Mouse (Mus musculus): ENCODE measurements around the gene Treml4. TPM values are rescaled to one million over a fixed set of nuclear protein-coding genes. Genes with fewer than 3 reads are reported as not detected.
A peak's percentile ranks its signal among the peaks of the same experiment; 100 is the strongest.

Gene Treml4
- polyA plus RNA-seq, 1 experiment from 2014 or later: not detected

DNA sequence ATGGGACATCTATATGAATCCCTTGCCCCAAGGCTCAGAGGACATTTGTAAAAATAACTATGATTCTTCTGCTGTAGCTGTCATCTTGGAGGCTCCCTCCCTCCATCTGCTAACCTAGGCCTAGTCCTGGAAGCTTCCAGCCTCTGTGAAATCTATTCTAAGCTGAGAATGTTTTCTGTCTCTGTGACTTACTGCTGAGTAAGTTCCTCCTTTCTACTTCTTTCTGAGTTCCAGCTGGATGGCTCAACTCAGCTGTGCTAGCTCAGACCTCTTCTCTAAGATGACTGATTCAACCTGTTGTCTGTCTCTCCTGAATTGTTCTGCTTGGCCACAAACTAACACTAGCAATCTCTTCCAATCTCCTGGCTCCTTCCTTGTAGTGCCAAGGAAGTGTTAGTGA lies 14.3 kb downstream of the Treml4 start:
- Histone ChIP-seq H3K4me1 (peaks cover 8% of the 10 kb centered on the region; the same call in 1 of the 2 replicates), H3K27ac (no peak overlapping the region), H3K9ac (no peak overlapping the region), H3K4me3 (no peak overlapping the region), H3K4me2 (replicated peaks) (no peak overlapping the region), H3K9me3 (replicated peaks) (no peaks in the 10 kb centered on the region), H3K36me3 (no peaks in the 10 kb centered on the region), H3K27me3 (no peaks in the 10 kb centered on the region)
- no peak for ATAC-seq (ENCODE audit: low FRiP score)

DNA sequence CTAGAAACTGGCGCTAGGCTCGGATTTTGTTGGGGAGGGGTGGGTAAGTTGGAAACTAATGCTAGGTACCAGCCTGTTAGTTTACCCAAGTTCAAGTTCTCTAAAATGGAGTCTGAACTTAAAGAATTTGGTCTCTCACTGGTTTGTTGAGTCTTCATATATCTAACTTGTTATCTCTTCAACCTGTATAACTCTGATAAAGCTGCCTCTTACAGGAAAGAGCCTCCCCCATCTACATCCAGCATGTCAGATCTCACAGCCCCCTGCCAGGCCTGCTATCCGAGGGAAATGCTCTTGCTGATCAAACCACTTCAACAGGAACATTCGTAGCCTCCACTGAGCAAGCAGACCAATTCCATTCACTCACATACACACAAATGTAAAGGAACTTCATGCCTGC lies 14.9 kb downstream of the Treml4 start:
- Histone ChIP-seq H3K4me3 (no peak overlapping the region), H3K27me3 (no peaks in the 10 kb centered on the region), H3K36me3 (no peaks in the 10 kb centered on the region), H3K27ac (no peak overlapping the region), H3K4me2 (replicated peaks) (no peak overlapping the region), H3K9me3 (replicated peaks) (no peaks in the 10 kb centered on the region), H3K9ac (no peak overlapping the region), H3K4me1 (peaks cover 8% of the 10 kb centered on the region; the same call in 1 of the 2 replicates)
- no peak for ATAC-seq (ENCODE audit: low FRiP score)
- WGBS: 82% methylated on average over 4 of the region's 4 CpGs

DNA sequence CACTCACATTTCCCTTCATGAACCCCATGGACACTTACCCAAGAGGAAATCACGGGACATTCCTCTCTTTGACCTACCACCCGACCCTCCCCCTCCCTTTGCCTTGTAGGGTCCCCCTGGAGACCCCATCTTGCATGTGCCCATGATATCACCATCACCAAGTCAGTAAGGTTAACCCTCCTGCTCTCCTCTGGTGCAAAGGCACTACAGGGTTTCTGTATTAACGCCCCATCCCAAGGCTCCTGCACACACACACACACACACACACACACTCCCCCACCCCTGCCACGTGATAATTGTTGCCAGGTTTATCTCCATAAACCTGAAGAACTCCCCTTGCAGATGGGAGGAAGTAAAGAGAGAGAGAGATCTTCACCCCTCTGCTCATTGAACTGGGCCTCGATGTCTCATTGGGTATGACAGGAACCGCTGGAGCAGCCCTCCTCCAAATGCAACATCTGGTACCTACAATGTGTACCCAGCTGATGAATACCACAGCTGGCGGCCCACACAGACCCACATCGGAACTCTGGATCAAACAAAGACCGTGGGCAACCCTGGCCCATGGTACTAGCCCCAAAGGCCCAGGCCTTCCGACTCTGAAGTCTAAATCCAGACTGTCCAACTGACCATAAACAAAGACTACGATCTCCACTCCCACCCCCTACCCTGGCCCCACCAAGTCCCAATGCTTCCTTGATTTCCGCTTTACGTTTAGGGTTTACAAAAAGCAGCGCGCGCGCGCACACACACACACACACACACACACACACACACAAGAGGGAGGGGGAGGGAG lies 17.0 kb downstream of the Treml4 start:
- no peaks in the 10 kb centered on the region for H3K27me3 ChIP-seq

DNA sequence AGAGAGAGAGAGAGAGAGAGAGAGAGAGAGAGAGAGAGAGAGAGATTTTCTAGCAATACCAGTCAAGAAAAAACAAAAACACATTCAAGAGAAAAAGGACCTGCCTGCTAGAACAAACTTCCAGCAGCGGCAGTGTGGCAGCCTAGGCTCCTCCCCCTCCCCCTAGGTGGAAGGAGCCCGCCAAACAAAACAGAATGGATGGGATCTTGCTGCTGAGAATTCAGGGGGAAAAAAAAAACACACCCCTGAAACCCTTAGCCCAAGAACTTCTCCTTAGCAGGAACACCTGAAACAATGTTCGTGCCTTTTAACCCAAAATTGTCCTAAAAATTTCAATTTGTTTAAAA lies 17.6 kb downstream of the Treml4 start:
- peaks cover 8% of the 10 kb centered on the region; the same call in 1 of the 2 replicates for H3K4me1 ChIP-seq
- WGBS: 4% methylated on average over 3 of the region's 3 CpGs
- H3K4me2 ChIP-seq (replicated peaks): peak overlapping the region; percentile 56
- H3K9me3 ChIP-seq (replicated peaks): no peaks in the 10 kb centered on the region
- no peak overlapping the region for H3K27ac ChIP-seq
- H3K4me3 ChIP-seq: peak overlapping the region; percentile 30
- H3K9ac ChIP-seq: peak overlapping the region; percentile 53
- H3K36me3 ChIP-seq: no peaks in the 10 kb centered on the region
- H3K27me3 ChIP-seq: no peaks in the 10 kb centered on the region
- ATAC-seq (ENCODE audit: low FRiP score): 0 out of 2 replicates have a peak, but pooled peaks have one; percentile 16

More for the DNA sequence above, 17.0 kb downstream of the Treml4 start:
- Histone ChIP-seq H3K9me3 (replicated peaks) (no peaks in the 10 kb centered on the region), H3K27ac (peak overlapping the region; percentile 37; the same call in 1 of the 2 replicates), H3K36me3 (no peaks in the 10 kb centered on the region), H3K4me1 (peaks cover 8% of the 10 kb centered on the region; the same call in 1 of the 2 replicates), H3K4me2 (replicated peaks) (peak overlapping the region; percentile 56), H3K4me3 (peak overlapping the region; percentile 30), H3K9ac (peak overlapping the region; percentile 53)
- WGBS: 25% methylated on average over 18 of the region's 18 CpGs
- peak; percentile 56; the same call in 1 of the 2 replicates for ATAC-seq (ENCODE audit: low FRiP score)

DNA sequence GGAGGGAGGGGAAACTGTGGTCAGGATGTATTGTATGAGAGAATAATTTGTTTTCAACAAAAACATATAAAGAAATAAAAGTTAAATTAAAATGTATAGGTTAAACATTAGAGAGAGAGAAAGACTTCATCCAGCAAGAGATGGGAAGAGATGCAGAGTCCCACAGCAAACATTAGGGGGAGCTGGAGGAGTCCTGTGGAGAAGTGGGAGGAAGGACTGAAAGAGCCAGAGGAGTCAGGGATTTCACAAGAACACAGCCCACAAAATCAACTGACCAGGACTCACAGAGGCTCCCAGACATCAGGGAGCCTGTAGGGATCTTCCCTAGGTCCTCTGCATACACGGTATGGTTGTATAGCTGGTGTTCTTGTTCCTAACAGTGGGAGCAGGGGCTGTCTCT lies 22.7 kb downstream of the Treml4 start:
- 85% methylated on average over 1 of the region's 1 CpGs for WGBS
- Histone ChIP-seq H3K9me3 (replicated peaks) (no peaks in the 10 kb centered on the region), H3K36me3 (no peaks in the 10 kb centered on the region), H3K27ac (no peak overlapping the region), H3K4me3 (no peak overlapping the region), H3K4me1 (no peaks in the 10 kb centered on the region), H3K9ac (no peak overlapping the region), H3K27me3 (no peaks in the 10 kb centered on the region), H3K4me2 (replicated peaks) (no peak overlapping the region)
- no peak for ATAC-seq (ENCODE audit: low FRiP score)

DNA sequence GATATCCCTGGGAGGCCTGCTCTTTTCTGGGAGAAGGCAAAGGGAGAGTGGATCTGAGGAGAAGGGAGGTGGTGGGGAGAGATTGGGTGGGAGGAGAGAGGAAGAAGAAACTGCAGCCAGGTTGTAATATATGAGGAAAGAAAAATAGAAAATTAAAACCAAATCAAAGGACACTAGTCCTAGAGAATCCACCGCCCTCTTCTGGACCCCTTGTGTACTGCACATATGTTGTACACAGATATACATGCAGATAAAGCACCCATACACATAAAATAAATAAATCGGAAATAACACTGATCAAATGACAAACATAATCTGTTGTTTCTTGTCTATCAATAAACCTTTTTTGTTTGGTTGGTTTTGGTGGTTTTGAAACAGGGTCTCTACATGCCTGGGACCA lies 23.2 kb downstream of the Treml4 start:
- Histone ChIP-seq H3K4me2 (replicated peaks) (no peak overlapping the region), H3K27me3 (no peaks in the 10 kb centered on the region), H3K4me1 (no peaks in the 10 kb centered on the region), H3K36me3 (no peaks in the 10 kb centered on the region), H3K27ac (no peak overlapping the region), H3K9ac (no peak overlapping the region), H3K9me3 (replicated peaks) (no peaks in the 10 kb centered on the region), H3K4me3 (no peak overlapping the region)
- ATAC-seq (ENCODE audit: low FRiP score): no peak
- 59% methylated on average over 2 of the region's 2 CpGs for WGBS

DNA sequence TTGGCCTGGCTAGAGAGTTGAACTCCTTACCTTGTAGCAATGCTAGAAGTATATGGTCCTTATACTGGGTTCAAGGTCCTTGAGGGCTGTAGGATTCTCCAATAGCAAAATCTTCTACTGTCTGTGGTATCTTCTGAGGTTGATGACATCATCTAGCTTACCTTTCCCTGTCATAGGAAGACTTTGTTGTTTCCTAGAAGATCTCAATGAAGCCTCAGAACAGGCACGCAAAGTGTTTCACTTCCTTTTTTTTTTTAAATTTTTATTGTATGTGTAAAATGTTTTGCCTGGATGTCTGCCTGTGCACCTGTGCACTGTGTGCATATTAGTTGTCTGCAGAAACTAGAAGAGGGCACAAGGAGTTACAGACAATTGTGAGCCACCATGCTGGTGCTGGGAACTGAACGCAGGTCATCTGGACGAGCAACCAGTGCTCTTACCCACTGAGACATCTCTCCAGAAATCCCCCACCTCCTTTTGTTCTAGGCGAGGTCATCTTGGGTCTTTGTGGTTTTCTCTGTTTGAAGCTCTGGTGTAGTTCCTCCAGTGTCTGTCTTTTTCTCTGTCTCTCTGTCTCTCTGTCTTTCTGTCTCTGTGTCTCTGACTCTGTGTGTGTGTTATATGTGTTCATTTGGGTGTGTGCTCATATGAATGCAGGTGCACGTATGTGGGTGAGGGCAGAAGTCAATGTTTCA lies 29.6 kb downstream of the Treml4 start:
- Histone ChIP-seq H3K4me2 (replicated peaks) (no peak overlapping the region), H3K4me3 (no peak overlapping the region)
- WGBS: 84% methylated on average over 5 of the region's 5 CpGs

DNA sequence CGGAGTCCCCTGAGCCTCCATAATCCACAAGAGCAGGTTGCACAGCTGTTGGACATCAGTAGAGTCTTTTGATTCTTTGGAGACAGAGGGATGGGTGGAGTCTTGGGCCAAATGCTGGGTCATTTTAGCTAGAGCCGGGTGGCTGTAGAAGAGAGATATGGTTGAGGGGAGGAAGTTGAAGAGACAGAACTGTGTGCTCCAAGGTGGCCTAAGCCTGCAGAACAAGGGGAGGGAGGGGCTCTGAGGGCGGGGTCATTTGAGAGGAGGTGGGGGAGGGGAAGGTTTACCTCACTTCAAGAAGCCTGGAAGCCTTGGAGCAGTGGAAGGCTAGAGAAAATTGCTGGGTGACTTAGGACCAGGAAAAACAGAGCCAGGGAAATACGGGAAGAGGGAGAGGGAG lies 35.1 kb downstream of the Treml4 start, which contains the start of gene Treml2:
Treml2 (plus strand) TSS at position 296 of the 400 bp plus-strand sequence.
- Histone ChIP-seq H3K36me3 (no peaks in the 10 kb centered on the region), H3K4me2 (replicated peaks) (no peak within 1 kb of the TSS), H3K4me1 (no peaks in the 10 kb centered on the region), H3K9me3 (replicated peaks) (no peaks in the 10 kb centered on the region), H3K27ac (no peak within 1 kb of the TSS), H3K9ac (no peak within 1 kb of the TSS), H3K27me3 (no peaks in the 10 kb centered on the region), H3K4me3 (no peak within 1 kb of the TSS)
- WGBS: 41% methylated on average over 3 of the region's 4 CpGs
- ATAC-seq (ENCODE audit: low FRiP score): no peak

More for the DNA sequence above, 29.6 kb downstream of the Treml4 start:
- no peak for ATAC-seq (ENCODE audit: low FRiP score)
- Histone ChIP-seq H3K4me1 (no peaks in the 10 kb centered on the region), H3K36me3 (no peaks in the 10 kb centered on the region), H3K9me3 (replicated peaks) (no peaks in the 10 kb centered on the region), H3K9ac (no peak overlapping the region), H3K27ac (no peak overlapping the region), H3K27me3 (no peaks in the 10 kb centered on the region)

DNA sequence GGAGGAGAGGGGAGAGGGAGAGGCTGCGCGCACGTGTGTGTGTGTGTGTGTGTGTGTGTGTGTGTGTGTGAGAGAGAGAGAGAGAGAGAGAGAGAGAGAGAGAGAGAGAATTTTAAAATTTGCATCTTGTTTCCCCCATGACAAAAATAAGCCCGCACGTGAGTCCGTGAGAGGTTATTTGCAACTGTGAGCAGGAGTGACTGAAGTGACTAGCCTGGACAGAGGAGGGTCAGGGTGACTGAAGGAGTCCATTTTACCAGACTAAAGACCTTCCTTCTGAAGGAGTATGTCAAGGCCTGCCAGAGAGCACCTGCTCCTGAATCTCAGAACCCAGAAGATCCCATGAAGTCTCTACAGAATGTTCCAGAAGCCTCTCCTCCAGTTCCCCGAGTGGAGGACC lies 35.7 kb downstream of the Treml4 start:
- Histone ChIP-seq H3K27me3 (no peaks in the 10 kb centered on the region), H3K9ac (no peak overlapping the region), H3K4me3 (no peak overlapping the region), H3K27ac (no peak overlapping the region), H3K4me1 (no peaks in the 10 kb centered on the region), H3K4me2 (replicated peaks) (no peak overlapping the region), H3K9me3 (replicated peaks) (no peaks in the 10 kb centered on the region), H3K36me3 (no peaks in the 10 kb centered on the region)
- no peak for ATAC-seq (ENCODE audit: low FRiP score)
- WGBS: 57% methylated on average over 7 of the region's 7 CpGs

DNA sequence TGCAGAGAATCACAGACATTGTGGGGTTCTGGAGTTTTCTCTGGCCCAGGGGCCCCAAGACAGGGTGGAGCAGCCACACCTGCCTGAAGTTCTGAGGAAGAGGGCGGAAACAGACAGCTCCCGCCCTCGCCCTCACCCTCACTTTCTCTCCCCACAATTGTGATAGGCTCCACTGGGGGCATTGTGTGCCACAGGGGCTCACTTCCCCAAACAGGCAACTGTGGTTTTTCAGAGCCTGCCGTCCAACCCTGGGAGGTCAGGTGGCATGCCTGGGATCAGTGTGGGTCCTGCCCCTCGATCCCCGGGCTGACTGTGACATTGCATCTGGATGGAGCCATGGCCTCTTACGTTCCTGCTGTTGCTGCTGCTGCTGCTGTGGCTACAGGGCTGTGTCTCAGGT lies 36.1 kb downstream of the Treml4 start:
- Histone ChIP-seq H3K27ac (no peak overlapping the region), H3K4me3 (no peak overlapping the region), H3K9me3 (replicated peaks) (no peaks in the 10 kb centered on the region), H3K4me1 (no peaks in the 10 kb centered on the region), H3K4me2 (replicated peaks) (no peak overlapping the region), H3K27me3 (no peaks in the 10 kb centered on the region), H3K9ac (no peak overlapping the region), H3K36me3 (no peaks in the 10 kb centered on the region)
- ATAC-seq (ENCODE audit: low FRiP score): no peak
- WGBS: 78% methylated on average over 7 of the region's 7 CpGs

DNA sequence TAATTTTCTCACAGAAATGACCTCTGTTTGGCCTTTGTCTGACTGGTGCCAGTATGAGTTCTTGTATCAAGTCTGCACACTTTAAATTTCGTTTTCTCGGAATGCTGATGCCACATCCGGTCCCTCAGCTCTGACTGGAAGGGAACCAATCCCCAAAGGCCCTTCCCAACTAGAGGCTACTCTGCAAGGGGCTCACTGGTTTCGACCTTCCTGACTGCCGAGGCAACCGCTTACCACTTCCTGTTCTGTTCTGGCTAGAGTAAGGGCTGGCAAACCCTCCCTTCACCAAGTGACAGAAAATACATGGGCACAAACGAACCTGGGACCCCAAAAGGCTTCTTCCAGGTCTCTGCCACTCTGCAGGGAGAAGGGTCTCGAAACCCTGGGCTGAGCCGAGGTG lies 36.8 kb downstream of the Treml4 start:
- Histone ChIP-seq H3K27ac (no peak overlapping the region), H3K9me3 (replicated peaks) (no peaks in the 10 kb centered on the region), H3K4me2 (replicated peaks) (no peak overlapping the region), H3K9ac (no peak overlapping the region), H3K36me3 (no peaks in the 10 kb centered on the region), H3K4me1 (no peaks in the 10 kb centered on the region), H3K27me3 (no peaks in the 10 kb centered on the region), H3K4me3 (no peak overlapping the region)
- ATAC-seq (ENCODE audit: low FRiP score): no peak
- 80% methylated on average over 9 of the region's 9 CpGs for WGBS

DNA sequence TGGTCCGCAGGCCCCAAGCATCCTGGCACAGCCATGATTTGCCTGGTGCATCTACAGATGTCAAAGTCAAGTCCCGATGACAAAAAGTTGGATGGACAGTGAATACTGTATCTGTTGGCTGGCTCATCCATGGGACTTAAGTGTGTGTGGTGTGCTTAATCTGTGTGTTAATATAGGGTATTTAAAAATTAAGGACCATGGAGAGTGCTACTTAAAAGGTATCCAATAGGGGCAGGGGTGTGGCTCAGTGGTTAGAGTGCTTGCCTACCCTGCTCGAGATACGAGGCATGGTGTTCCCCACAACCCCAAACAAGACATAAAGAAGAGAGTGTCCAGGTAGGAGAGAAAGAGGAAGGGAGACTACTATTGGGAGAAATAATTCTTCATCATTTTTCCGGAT lies 37.7 kb downstream of the Treml4 start:
- WGBS: 85% methylated on average over 5 of the region's 5 CpGs
- Histone ChIP-seq H3K9ac (no peak overlapping the region), H3K27me3 (no peaks in the 10 kb centered on the region), H3K36me3 (no peaks in the 10 kb centered on the region), H3K4me3 (no peak overlapping the region), H3K27ac (no peak overlapping the region), H3K4me1 (no peaks in the 10 kb centered on the region), H3K9me3 (replicated peaks) (no peaks in the 10 kb centered on the region), H3K4me2 (replicated peaks) (no peak overlapping the region)
- no peak for ATAC-seq (ENCODE audit: low FRiP score)
